Mouse (Mus musculus) intestine, postnatal 0 days (tissue): ENCODE measurements around the gene Ahnak2. TPM values are rescaled to one million over a fixed set of nuclear protein-coding genes. Genes with fewer than 3 reads are reported as not detected.

Source experiments
- ATAC-seq: fragments of 200-750 bp; cut with Nextera tagmentation; 2 replicates; pipeline ENCODE4 v1.8.0; 2017; ENCODE audit warnings: mild to moderate bottlenecking, moderate TSS enrichment, moderate library complexity
- H3K27ac ChIP-seq: fragments of 300-500 bp; sonication (generic); 2 replicates; pipeline ENCODE4 v1.5.1; 2014; ENCODE audit warnings: mild to moderate bottlenecking, low read depth, low read length, moderate library complexity
- H3K27me3 ChIP-seq: fragments of 300-500 bp; sonication (generic); replicated peaks from 2 replicates; pipeline ENCODE4 v1.6.1; 2014; ENCODE audit warnings: low read length, mixed read lengths; ENCODE audit not compliant: control insufficient read depth, insufficient read depth
- H3K36me3 ChIP-seq: fragments of 300-500 bp; sonication (generic); 2 replicates; pipeline ENCODE4 v1.6.1; 2014; ENCODE audit warnings: mild to moderate bottlenecking, moderate library complexity; ENCODE audit not compliant: control insufficient read depth, insufficient read depth
- H3K4me1 ChIP-seq: fragments of 300-500 bp; sonication (generic); replicated peaks from 2 replicates; pipeline ENCODE4 v1.6.1; 2014; ENCODE audit warnings: antibody characterized with exemption, low read length, mixed read lengths; ENCODE audit not compliant: control insufficient read depth, insufficient read depth
- H3K4me2 ChIP-seq: fragments of 300-500 bp; sonication (generic); replicated peaks from 2 replicates; pipeline ENCODE4 v1.6.1; 2014; ENCODE audit warnings: low read depth, mild to moderate bottlenecking, moderate library complexity
- H3K4me3 ChIP-seq: fragments of 300-500 bp; sonication (generic); 2 replicates; pipeline ENCODE4 v1.5.1; 2014; ENCODE audit warnings: low read depth, low read length
- H3K9ac ChIP-seq: fragments of 300-500 bp; sonication (generic); 2 replicates; pipeline ENCODE4 v1.6.1; 2014; ENCODE audit warnings: mild to moderate bottlenecking, low read depth, low read length
- H3K9me3 ChIP-seq: fragments of 300-500 bp; sonication (generic); 2 replicates; pipeline ENCODE4 v1.6.1; 2016; ENCODE audit warnings: mixed run types; ENCODE audit not compliant: control insufficient read depth
- CTCF ChIP-seq: sonication (generic); IDR thresholded peaks from 2 replicates; pipeline ENCODE4 v1.5.1; 2016; ENCODE audit warnings: low read depth, mild to moderate bottlenecking, control low read depth, antibody characterized with exemption, moderate library complexity
- WGBS: fragments of 180-500 bp; shearing (Covaris S2); extraction: QIAGEN DNeasy Blood & Tissue Kit; methylation state at CpG from one replicate; pipeline ENCODE4 v1.1.7; 2014; 5-methylcytosine and 5-hydroxymethylcytosine counted together
- polyA plus RNA-seq: library from polyadenylated mRNA; unstranded; fragments of >200 nt; fragmentation: Nextera tagmentation; extraction: Ambion mirVana; gene quantifications from 2 replicates; pipeline ENCODE4 v1.2.1, GENCODE M21; 2015

Gene Ahnak2
- polyA plus RNA-seq, 1 experiment from 2014 or later = 1.6 TPM

DNA sequence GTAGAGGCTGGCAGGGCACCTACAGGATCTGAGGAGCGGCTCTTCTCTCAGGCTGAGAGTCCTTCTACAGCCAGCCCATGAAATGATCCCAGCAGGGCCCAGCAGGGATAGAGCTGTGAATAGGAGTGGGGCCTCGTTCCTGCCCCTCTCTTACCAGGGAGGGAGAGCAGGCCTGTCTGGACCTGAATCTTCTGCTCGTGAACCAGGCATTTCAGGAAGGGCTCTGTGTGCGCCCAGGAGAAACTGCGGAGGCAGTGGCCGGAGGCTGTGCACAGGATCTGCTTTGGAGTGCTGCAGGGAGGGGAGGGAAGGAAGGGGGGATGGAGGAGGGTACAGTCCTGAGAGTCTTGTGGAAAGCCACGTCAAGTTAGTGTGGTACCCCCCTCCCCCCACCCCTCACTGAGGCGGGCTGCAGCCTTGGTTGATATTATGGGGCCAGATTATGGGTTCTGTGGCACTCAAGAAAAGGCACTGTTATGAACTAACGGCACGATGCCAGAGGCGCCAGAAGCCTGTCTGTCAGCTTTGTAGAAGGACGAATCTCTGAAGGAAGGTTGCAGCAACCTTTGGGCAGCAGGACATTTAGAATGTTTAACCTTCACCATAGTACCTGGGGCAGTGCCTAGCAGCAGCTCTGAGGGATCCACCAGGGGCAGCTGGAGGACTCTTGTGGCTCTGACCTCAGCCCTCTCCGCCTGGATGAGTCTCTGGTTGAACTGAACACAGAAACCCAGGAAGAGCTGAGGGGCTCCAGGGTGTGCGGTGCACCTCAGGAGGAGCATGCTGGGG lies 12.4 kb upstream of the Ahnak2 start:
- ATAC-seq = no peak
- H3K9me3 ChIP-seq = no peaks in the 10 kb centered on the region
- WGBS = 81% methylated on average over 14 of the region's 14 CpGs
- no peak for TF ChIP-seq CTCF
- H3K4me2 ChIP-seq = no peak overlapping the region
- H3K36me3 ChIP-seq = 0 out of 2 replicates have a peak, but pooled peaks cover 15% of the 10 kb centered on the region
- H3K4me3 ChIP-seq = no peak overlapping the region
- no peak overlapping the region for H3K9ac ChIP-seq
- H3K4me1 ChIP-seq = no peaks in the 10 kb centered on the region
- no peak overlapping the region for H3K27ac ChIP-seq
- no peaks in the 10 kb centered on the region for H3K27me3 ChIP-seq

DNA sequence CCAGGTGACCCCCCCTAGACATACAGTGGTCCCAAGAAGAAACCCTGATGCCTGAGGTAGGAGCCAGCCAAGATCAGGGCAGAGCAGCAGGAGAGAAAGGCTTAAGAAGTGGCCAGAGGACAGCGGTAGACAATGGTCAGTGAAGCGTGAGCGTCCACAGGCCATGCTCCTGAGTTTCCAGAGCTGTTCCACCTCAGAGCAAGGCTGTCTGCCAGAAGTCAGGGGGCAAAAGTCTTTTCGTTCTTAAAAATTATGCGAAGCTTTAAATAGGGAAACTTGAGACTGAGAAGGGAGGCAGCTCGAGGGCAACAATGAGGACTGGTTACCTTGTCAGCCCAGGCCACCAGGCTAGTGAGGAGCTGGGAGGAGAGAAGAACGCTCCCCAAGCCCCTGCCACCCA lies 10.9 kb upstream of the Ahnak2 start:
- H3K36me3 ChIP-seq = 0 out of 2 replicates have a peak, but pooled peaks cover 8% of the 10 kb centered on the region
- H3K27ac ChIP-seq = no peak overlapping the region
- H3K4me1 ChIP-seq = no peaks in the 10 kb centered on the region
- no peak for ATAC-seq
- H3K9me3 ChIP-seq = no peaks in the 10 kb centered on the region
- TF ChIP-seq CTCF = no peak
- no peaks in the 10 kb centered on the region for H3K27me3 ChIP-seq
- no peak overlapping the region for H3K4me2 ChIP-seq
- WGBS = 97% methylated on average over 7 of the region's 7 CpGs
- H3K4me3 ChIP-seq = no peak overlapping the region
- no peak overlapping the region for H3K9ac ChIP-seq

DNA sequence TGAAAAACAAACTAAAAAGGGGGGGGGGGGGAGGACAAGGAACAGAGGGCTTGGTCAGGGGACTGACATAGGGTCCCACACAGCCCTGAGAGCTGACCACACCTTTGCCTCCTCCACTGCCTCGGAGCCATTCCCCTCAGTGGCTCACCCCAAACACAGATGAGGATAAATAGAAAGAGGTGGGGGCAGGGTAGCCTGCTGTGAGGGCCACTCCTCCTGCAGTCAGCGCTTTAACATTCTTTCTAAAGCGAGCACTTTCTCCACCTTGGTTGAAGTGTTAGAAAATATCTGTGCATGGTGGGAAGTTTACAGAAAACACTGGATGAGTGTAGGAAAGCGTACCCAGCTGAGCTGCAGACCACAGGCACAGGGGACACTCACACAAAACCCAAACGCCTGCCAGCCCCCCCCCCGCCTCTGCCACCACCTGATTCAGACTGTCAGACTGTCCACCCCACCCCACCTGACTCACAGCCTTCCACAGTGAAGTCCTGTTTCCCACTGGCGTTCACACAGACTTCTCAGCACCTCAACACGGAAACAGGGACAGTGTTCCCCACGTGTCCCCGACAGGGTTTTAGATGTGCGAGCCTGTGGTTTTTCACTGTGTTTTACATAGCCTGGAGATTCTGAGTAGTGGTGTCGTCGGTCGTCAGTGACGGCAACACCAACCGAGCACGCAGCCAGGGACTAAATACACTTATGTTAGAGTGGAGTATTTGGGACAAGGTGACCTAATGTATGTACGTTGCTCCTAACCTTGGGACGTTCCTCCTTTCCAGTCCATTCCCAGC lies 7.8 kb upstream of the Ahnak2 start:
- Histone ChIP-seq H3K4me3 (no peak overlapping the region), H3K9me3 (no peaks in the 10 kb centered on the region), H3K27me3 (no peaks in the 10 kb centered on the region), H3K4me1 (no peaks in the 10 kb centered on the region), H3K4me2 (no peak overlapping the region), H3K36me3 (0 out of 2 replicates have a peak, but pooled peaks cover 3% of the 10 kb centered on the region), H3K9ac (no peak overlapping the region), H3K27ac (no peak overlapping the region)
- no peak for ATAC-seq
- TF ChIP-seq CTCF = no peak
- WGBS = 58% methylated on average over 19 of the region's 19 CpGs

DNA sequence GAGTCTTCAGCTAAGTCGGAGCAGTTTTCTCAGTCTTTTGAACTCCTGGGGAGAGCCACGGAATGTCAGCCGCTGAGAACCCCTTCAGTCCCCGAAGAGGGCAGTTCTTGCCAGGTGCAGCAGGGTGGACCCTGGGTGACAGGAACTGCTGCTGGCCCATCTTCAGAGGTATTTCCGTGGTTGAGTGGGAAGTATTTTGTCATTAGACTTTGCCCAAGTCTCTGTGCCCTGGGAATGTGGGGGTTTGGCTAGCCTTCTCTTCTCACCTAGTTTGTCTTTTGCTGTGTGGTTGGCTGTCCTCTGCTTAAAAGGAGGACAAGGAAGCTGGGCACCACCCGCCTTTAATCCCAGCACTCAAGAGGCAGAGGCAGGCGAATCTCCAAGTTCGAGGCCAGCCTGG lies 7.2 kb upstream of the Ahnak2 start:
- no peaks in the 10 kb centered on the region for H3K4me1 ChIP-seq
- no peak for ATAC-seq
- H3K27ac ChIP-seq = no peak overlapping the region

DNA sequence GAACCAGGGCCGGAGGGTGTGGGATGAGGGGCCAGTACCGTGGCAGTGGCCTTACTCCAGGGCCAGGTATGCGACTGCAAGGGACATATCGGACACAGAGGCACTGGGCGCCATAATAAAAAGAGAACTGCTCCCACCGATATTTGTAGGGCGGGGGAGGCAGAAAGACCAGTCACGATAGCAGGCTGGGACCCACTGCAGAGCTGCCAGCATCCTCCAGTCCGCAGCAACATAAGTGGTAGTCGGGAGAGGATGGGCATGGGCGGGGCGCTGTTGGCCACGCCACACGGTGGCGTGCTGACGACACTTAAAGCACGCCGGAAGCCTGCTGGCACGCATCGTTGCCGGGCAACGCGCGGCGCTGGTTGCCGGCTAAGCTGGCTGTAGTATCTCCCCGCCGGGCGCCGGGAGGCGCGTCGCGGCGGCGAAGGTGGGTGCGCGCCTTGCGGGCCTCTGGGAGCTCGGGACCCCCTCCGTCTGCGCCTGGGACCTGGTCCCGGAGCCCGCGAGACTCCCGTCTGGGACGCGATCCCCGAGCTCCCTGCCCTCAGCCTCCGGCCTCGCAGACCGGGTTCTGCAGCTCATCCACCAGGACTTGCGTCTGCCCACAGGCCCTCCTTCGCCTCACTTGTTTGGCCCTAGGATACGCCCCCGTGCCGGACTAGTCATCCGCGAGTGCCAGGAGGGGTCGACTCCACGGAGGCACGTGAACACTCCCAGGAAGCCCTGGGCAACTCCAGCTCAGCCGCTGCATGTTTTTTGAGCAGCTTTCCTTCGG lies 6.3 kb upstream of the Ahnak2 start, which contains the start of gene Clba1:
Clba1 (plus strand) TSS at position 351 of the 778 bp plus-strand sequence.
- Histone ChIP-seq H3K27ac (no peak within 1 kb of the TSS), H3K36me3 (0 out of 2 replicates have a peak, but pooled peaks cover 3% of the 10 kb centered on the region), H3K27me3 (no peaks in the 10 kb centered on the region), H3K4me3 (peak within 1 kb of the TSS; percentile 65), H3K9ac (peak within 1 kb of the TSS; percentile 52), H3K4me1 (no peaks in the 10 kb centered on the region), H3K4me2 (peak within 1 kb of the TSS; percentile 96), H3K9me3 (no peaks in the 10 kb centered on the region)
- peak; percentile 90 for ATAC-seq
- TF ChIP-seq CTCF = peak; percentile 75
- WGBS = 1% methylated on average over 62 of the region's 64 CpGs

More for the DNA sequence above, 7.2 kb upstream of the Ahnak2 start:
- 18% methylated on average over 8 of the region's 8 CpGs for WGBS
- Histone ChIP-seq H3K4me2 (peak overlapping the region; percentile 96), H3K9ac (peak overlapping the region; percentile 52), H3K9me3 (no peaks in the 10 kb centered on the region), H3K36me3 (0 out of 2 replicates have a peak, but pooled peaks cover 3% of the 10 kb centered on the region), H3K27me3 (no peaks in the 10 kb centered on the region), H3K4me3 (peak overlapping the region; percentile 65)
- no peak for TF ChIP-seq CTCF
